Mouse (Mus musculus) neutrophil, adult 5-6 weeks (primary cell): Measurements from ENCODE around the gene Rdm1. TPM values are rescaled to one million over a fixed set of nuclear protein-coding genes. Genes with fewer than 3 reads are reported as not detected.
"Not testable (repeated sequence)": the region's sequence is repeated elsewhere in the genome, so short reads cannot be mapped to it uniquely, and the experiment has no call there.

ENCODE experiments used
- ATAC-seq: fragments of 151-379, 151-347 bp; 2 replicates; pipeline ENCODE4 v1.8.0; 2017; ENCODE audit warnings: mild to moderate bottlenecking, moderate TSS enrichment; ENCODE audit not compliant: insufficient number of reproducible peaks, poor library complexity, low FRiP score, severe bottlenecking; ENCODE audit errors: extremely low read depth
- total RNA-seq: library from RNA; stranded (forward); fragments of 200-1000 nt; gene quantifications from 2 replicates; pipeline ENCODE4 v1.2.3, GENCODE M21; 2017

Gene Rdm1
- total RNA-seq, result 20.4 and 31.3 TPM in 2 replicates

DNA sequence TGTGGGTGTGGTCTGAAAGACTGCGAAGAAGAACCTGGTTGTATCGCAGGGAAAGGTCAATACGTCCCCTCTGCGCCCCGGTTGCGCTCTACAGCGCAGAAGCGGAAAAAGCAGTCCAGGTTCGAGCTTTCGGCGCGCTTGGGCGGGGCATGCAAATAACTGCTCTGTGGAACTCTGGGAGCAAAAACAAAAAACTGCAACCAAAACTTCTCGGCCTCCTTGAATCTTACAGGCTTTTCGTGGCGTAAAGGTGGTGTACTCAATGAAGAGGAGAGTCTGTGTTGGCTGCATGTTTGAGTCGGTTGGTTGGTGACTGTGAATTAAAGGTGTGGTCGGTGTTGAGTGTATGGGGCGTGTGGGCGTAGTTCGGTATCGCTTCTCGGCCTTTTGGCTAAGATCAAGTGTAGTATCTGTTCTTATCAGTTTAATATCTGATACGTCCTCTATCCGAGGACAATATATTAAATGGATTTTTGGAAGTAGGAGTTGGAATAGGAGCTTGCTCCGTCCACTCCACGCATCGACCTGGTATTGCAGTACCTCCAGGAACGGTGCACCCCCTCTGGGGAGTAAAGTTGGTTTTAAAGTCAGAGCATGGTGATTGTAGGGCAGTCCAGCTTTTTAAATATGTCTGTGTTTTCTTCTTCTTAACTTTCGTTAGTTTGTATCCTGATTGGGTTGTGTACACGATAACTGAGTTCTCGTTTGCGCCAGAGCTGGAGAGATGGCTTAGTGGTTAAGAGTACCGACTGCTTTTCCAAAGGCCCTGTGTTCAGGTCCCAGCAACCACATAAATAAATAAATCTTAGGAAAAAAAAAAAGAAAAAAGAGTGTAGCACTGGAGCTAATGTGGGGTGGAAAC, at the start of gene Rdm1:
Gene Rdm1 (plus strand): TSS at position 201 of the 862 bp plus-strand sequence.
- ATAC-seq, result peak; percentile 68

DNA sequence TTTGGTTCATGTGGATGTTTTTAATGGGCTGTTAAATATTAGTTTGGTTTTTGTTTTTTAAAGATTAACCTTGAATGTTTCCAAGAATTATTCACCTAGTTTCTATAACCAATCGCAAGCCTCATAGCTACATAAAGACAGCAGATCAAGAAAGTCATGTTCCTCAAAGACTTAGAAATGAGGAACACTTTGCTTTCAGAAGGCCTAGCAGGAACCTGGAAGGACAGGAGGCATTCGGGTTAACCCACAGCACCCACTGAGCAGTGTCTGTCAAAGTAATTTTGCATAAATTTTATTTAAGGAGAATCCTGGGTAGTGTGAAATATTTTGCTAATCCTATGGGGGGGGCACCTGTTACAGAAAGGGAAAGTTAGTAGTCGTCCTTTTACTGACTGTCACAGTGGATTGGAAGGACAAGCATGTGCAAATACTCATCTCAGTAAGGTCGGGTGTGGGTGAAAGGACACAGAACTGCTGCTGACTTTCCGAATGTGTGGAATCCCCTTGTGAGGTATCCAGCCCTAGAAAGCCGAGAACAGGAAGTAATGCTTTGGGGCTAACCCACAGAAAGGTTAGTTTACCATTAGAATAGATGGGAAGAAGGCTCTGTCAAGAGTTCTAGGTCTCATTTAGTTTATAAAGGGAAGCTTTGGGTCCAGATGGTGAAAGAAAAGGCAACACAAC, 45.8 kb upstream of the Rdm1 start:
- no peak for ATAC-seq

DNA sequence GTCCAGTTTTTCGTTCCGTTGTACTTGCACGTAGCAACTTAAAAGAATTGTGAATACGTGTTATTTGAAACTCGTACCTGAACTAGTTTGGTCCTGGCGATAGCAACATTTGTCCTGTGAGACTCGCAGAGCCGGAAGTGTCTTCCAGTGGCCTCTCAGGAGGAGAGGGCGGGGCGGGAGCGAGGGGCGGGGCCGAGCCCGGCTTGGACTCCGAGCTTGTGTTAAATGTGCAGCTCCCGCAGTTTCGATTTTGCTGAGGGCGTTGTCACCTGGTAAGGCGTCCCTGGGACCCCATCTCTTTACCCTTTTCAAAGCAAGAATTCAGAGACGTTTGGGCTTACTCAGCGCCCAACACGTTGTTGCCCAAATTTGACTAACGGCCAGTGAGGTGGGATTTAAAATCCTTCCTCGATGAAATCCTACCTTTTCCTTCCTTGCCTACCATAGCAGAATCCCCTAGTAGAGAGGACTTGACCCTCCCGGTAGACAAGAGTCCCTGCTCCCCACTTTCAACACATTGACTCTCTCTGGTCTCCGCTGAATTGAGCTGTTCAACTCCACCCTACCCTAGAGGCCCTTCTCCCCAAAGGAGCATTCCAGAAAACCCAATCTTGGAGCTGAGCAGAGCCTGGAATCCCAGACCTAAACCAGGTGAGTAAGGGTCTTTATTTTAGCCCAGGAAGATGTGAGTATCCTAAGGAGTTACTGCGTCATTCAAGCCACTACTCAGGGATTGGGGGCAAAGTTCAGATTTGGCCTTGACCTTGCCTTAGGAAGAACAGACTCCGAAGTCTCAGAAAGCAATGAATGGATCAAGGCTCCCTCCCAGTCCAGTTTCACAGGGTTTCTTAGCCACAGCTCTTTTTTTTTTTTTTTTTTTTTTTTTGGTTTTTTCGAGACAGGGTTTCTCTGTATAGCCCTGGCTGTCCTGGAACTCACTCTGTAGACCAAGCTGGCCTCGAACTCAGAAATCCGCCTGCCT, 44.6 kb upstream of the Rdm1 start, which contains the start of gene Tmem106a:
Gene Tmem106a (plus strand): TSS at position 189 of the 982 bp plus-strand sequence.
- no peak for ATAC-seq

DNA sequence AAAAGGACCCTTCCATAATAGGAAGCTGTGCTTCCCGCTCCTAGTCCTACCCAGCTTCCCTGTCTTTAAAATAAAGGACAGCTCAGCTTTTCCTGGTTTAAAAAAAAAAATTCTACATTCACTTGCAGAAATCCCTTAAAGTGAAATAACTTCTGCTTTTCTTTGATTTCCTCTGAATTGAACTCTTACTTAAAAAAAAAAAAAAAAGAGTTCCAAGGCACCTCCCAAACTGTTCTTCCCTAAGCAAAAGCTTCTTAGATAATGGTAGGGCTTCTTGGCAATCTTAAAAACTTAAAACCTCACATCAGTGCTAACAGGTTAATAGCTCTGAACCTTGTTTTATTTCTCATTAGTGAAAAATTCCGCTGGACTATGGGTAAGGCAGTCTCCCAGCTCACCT, 43.8 kb upstream of the Rdm1 start:
- no peak for ATAC-seq

DNA sequence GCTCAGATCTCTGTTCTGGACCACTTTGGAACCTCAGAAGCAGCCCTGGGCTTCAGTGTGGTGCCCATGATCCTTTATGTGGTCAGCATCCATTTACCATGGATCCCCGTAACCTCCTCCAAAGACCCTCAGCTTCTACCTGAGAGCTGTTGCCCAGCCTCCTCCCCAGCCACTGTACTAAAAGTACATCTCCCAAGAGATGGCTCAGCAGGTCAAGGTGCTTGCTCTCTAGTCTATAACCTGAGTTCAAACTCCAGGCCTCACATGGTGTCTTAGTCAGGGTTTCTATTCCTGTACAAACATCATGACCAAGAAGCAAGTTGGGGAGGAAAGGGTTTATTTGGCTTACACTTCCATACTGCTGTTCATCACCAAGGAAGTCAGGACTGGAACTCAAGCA, 42.0 kb upstream of the Rdm1 start:
- not testable (repeated sequence) for ATAC-seq

DNA sequence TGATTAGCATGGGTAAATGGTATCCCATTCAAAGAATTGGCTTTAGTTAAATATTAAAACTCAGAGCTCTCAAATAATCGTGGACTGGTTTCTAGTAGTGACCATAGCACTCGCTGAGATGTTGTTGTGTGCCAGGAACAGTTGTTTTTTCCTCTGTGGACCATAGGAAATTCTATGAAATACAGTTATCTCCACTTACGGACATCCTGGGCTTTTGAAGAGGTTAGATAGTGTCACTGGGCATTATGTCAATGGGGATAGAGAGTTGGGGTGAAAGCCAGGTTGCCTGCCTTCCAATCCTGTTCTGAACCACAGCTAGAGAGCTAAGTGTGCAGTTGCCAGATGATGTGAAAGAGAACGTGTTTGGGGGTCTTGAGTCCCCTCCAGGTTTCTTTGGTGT, 41.2 kb upstream of the Rdm1 start:
- ATAC-seq, result no peak

DNA sequence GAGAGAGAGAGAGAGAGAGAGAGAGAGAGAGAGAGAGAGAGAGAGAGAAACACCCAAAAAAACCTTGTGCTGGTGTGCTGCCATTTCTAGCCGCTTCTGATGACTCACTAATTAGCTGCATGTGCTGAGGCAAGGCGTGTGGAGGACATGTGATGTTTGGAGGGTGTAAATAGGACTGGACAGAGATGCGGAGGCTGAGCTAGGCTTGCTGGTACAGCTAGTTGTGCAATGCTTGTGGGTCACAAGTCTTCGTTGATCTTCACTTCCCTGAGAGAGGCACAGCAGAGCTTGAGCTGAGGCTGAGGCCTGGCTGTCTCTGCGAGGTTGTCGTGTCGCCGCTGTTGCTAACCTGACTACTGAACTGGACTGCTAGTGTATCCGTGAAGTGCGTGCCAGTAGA, 39.3 kb upstream of the Rdm1 start:
- ATAC-seq, result no peak

DNA sequence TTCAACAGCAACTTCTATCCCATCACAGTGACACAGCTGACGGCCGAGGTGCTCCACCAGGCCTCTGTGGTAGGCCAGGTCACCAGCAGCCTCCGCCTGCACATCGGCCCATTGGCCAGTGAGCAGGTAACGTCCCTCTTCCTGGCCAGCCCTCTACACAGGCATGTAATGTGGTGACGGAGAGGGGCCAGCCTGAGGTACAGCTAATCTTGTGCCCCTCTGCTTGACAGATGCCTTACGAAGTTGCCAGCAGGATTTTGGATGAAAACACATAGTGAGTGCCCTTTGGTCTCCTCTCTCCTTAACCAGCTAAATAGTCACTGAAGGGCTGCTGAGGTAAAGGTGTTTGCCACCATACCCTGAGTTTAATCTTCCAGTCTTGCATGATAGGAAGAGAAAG, 38.1 kb upstream of the Rdm1 start:
- ATAC-seq, result no peak

DNA sequence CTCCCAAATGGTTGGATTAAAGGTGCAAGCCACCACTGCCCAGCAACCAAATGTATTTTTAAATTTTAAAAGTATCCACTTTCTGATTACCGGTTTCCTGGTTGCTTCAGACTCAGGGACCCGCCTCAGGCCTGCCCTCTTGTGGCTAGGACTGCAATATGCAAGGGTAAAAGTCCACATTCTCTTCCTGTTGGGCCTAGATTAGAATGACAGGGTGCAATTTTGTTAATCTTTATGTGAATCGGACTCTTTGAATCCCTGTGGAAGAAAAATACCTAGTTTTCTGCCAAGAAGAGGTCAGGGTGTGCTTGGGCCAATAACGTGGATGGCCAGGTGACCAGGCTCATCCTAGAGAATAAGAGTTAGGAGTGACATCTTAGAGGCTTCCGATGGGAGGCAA, 37.6 kb upstream of the Rdm1 start:
- peak; percentile 85 for ATAC-seq

DNA sequence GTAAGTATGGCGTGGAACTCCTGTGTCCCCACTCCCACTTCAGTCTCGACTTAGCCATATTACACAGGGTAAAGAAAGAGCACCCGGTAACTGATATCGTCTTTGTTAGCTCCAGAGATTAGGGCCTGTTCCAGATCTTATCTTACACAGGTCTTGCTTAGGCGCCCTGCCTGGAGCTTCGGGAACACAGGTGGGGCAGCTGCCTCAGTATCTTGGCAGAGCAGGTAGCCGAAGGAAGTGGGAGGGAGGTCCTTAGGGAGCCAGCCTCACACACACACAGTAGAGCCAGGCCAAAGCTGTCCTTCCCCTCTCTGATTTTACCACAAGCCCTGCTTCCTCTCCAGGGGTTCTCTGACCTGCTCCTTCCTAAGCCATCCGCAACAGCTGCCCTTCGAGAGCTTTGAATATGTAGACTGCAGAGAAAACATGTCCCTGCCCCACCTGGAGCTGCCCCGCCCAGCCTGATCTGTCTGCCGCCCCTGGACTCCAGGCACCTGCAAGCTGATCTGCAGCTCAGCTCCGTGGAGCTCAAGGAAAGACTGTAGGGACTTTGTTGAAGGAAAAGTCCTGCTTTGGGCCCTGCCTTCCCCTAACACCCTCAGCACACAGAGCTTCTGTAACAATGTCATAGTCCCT, 36.9 kb upstream of the Rdm1 start:
- ATAC-seq, result no peak

DNA sequence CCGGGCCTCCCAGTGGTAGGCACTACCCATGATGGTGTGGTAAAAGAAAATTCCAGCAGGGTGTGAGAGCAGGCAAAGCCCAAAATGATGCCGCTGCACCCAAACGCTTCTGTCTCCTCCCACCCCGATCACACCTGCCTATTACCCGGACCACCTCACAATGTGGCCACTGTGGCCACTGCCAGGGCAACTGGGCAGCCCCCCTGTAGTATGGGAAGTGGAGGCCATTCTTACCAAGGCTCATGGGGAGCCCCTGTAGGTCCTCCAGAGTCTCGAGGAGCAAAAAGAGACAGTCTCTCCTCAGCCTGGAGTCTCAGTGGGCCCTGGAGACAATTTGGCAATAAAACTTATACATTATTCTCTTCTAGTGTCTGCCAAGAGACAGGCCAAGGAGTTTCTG, 27.8 kb upstream of the Rdm1 start, which contains the start of gene Gm11634:
Gene Gm11634 (minus strand): TSS at position 101 of the 400 bp plus-strand sequence.
- ATAC-seq, result no peak

DNA sequence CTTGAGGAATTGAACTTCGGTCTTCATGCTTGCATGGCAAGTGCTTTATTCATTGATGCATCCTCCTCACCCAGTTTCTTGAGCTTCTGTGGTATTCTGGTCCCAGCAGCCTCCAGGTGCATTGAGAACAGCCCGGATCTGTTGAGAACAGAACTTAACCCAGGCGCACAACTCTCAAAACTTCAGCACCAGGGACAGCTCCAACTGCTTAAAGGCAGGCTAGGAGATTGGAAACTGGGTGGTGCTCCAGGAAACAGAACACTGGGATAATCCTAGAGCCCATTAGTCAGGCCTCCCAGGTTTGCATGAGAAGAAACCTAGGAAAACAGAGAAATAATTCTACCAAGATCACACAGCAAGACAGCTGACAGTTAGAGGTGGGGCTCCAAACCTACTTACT, 24.5 kb upstream of the Rdm1 start:
- ATAC-seq, result no peak

DNA sequence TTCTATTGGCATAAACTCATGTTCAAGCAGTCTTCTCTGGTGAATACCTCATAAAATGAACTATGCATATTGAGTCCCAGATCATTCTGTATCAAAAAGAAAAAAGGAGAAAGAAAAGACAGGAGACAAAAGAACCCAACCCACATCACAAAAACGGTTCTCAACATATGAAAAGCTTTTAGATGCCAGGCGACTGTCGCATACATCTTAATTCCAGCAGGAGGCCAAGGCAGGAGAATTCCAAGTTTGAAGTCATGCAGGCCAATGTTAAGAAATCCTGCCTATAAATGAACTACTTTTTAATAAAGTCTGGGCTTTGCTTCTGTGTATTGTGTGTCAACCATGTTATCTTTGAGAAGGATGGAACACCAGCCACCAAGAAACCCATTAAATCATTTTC, 22.9 kb upstream of the Rdm1 start:
- no peak for ATAC-seq

DNA sequence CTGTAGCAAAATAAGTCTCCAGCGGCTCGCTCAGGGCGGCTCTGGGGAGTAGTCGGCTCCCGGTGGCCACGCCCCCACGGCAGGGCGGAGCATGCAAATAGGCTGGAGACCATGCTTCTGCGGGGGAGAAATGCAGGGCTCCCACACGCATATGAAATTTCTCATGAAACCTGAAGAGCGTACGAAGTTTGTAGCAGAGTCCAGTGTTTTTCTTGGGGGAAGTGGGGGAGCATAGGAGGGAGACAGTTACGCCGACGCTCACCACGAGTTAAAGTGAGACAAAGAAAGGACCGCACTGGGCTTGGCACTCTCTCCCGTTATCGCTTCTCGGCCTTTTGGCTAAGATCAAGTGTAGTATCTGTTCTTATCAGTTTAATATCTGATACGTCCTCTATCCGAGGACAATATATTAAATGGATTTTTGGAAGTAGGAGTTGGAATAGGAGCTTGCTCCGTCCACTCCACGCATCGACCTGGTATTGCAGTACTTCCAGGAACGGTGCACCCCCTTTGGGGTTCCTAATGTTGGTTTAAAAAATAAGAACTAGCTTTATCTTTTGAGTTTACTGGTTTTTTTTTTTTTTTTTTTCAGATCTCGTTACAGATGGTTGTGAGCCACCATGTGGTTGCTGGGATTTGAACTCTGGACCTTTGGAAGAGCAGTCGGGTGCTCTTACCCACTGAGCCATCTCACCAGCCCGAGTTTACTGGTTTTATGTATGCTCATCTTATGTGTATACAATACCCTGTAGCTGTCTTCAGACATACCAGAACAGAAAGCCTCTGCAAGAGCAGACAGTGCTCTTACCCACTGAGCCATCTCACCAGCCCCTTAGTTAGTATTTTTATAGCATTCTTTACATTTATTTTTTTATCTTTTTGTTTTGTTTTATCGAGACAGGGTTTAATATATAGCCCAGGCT, 22.2 kb upstream of the Rdm1 start:
- ATAC-seq, result peak; percentile 71

DNA sequence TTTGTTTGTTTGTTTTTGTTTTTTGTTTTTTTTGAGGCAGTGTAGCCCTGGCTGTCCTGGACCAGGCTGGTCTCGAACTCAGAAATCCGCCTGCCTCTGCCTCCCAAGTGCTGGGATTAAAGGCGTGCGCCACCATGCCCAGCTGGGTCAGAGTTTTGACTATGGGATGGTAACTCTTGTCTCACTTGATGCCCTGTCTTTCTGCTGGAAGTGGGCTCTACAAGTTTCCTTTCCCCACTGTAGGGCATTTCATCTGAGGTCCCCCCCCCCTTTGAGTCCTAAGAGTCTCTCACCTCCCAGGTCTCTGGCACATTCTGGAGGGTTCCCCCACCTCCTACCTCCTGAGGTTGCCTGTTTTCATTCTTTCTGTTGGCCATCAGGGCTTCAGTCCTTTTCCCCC, 19.9 kb upstream of the Rdm1 start:
- ATAC-seq, result not testable (repeated sequence)

DNA sequence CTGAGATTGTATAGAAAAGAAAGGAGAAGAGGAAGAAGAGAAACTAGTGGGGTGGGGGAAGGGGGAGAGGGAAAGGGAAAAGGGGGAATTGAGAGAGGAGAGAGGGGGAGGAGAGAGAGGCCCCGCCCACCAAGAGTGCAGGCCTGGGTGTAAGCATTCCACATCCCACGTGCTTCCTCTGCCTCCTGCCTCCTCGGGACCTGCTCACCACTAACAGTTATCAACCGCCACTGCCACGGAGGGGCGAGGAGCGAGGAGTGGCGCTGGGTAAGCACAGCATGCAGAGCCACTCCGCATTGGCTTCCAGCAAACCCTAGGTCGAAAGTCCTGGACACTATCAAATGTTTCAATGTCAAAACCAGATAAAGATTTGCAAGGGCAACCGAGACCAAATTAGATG, 16.6 kb upstream of the Rdm1 start:
- ATAC-seq, result no peak

DNA sequence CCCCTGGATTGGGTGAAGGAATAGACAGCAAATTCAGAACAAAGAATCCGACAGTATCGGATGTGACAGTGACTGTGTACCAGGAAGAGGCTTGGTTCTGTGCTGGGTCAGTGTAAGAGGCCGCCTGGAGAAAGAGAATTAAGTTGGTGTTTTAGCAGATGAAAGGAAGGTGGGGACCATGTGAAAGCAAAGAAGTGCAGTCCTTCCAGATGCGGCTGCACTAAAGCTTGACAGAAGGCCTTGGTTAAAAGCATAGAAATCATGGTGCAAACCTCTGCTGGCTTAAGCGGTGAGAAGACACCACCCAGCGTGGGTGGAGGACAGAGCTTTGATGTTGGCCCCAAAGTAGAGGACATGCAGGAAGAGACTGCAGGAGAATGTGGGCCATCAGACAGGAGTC, 13.4 kb upstream of the Rdm1 start:
- no peak for ATAC-seq

DNA sequence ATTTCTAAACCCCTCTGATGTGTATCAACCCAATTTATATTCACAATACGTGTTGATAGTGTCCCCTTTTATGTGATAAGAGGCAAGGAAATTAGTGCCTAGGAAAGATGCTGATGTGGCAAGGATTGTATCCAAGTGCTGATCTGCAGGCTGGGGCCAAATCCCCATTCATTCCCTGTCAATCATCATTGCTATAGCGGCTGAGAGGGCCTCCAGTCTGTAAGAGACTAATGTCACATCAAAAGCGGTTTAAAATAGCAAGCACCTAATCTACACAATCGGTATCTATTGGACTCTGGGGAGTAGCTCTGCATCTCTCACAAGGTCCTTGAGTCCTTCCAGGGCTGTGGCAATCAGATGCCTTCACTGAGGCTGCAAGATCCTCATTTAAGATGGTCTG, 12.9 kb upstream of the Rdm1 start:
- no peak for ATAC-seq
